Mouse (Mus musculus) embryo, embryonic 11.5 days (tissue): ENCODE data around the gene Capn1.
"Not testable (repeated sequence)": the region's sequence is repeated elsewhere in the genome, so short reads cannot be mapped to it uniquely, and the experiment has no call there.

Experiments used
- DNase-seq: peaks from one replicate; pipeline ENCODE4 v3.0.0-alpha.2; 2012; ENCODE audit warnings: low read depth, low spot score

Capn1 gene

GRCm38 (mm10) chr19:6015511-6016315, at the start of gene Capn1:
TSS of gene Capn1 (minus strand) at chr19:6015897.
- peak; percentile 46 for DNase-seq

- DNase-seq, result no peak
Observed at GRCm38 (mm10) chr19:6063081-6063480, 47.4 kb upstream of the Capn1 start.

GRCm38 (mm10) chr19:6062418-6062817, 46.7 kb upstream of the Capn1 start:
- no peak for DNase-seq

- DNase-seq, result no peak
Observed at GRCm38 (mm10) chr19:6061641-6062302, 46.1 kb upstream of the Capn1 start.

GRCm38 (mm10) chr19:6061021-6061533, 45.4 kb upstream of the Capn1 start, which contains the start of gene Znhit2:
TSS of gene Znhit2 (plus strand) at chr19:6061192.
- DNase-seq, result peak; percentile 89

GRCm38 (mm10) chr19:6058966-6059365, 43.3 kb upstream of the Capn1 start:
- no peak for DNase-seq

GRCm38 (mm10) chr19:6058513-6058912, 42.8 kb upstream of the Capn1 start:
- DNase-seq, result no peak

- DNase-seq, result peak; percentile 97
Observed at GRCm38 (mm10) chr19:6057313-6058096, 41.8 kb upstream of the Capn1 start, which contains the start of the genes Mrpl49 and Fau. TSS of gene Mrpl49 (minus strand) at chr19:6057785. TSS of gene Fau (plus strand) at chr19:6057844.

- DNase-seq, result no peak
Observed at GRCm38 (mm10) chr19:6056696-6057095, 41.0 kb upstream of the Capn1 start.

- DNase-seq, result no peak
Observed at GRCm38 (mm10) chr19:6054296-6054695, 38.6 kb upstream of the Capn1 start.

- no peak for DNase-seq
Observed at GRCm38 (mm10) chr19:6052516-6052915, 36.8 kb upstream of the Capn1 start.

- no peak for DNase-seq
Observed at GRCm38 (mm10) chr19:6048681-6049410, 33.1 kb upstream of the Capn1 start.

GRCm38 (mm10) chr19:6047899-6048166, 32.1 kb upstream of the Capn1 start:
- no peak for DNase-seq

GRCm38 (mm10) chr19:6047154-6047898, 31.6 kb upstream of the Capn1 start:
- DNase-seq, result no peak

- DNase-seq, result peak; percentile 87
Observed at GRCm38 (mm10) chr19:6046294-6047153, 30.8 kb upstream of the Capn1 start, which contains the start of gene Syvn1. TSS of gene Syvn1 (plus strand) at chr19:6046576.

GRCm38 (mm10) chr19:6045366-6046293, 29.9 kb upstream of the Capn1 start:
- no peak for DNase-seq

- not testable (repeated sequence) for DNase-seq
Observed at GRCm38 (mm10) chr19:6044102-6044501, 28.4 kb upstream of the Capn1 start.

- no peak for DNase-seq
Observed at GRCm38 (mm10) chr19:6042293-6042692, 26.6 kb upstream of the Capn1 start.
